Mouse (Mus musculus) limb, embryonic 14.5 days (tissue): ENCODE data around the gene Napb. TPM values are rescaled to one million over a fixed set of nuclear protein-coding genes. Genes with fewer than 3 reads are reported as not detected.
A peak's percentile ranks its signal among the peaks of the same experiment; 100 is the strongest.

Experiments
- ATAC-seq: fragments of 200-750 bp; cut with Nextera tagmentation; 2 replicates; pipeline ENCODE4 v1.8.0; 2017; ENCODE audit warnings: low read depth, moderate number of reproducible peaks, moderate TSS enrichment; ENCODE audit not compliant: low FRiP score
- DNase-seq: peaks from one replicate; pipeline ENCODE4 v3.0.0-alpha.2; 2015; ENCODE audit warnings: low spot score
- H3K27ac ChIP-seq: fragments of 300-500 bp; sonication (generic); replicated peaks from 2 replicates; pipeline ENCODE4 v1.5.1; 2014; ENCODE audit warnings: low read depth, mild to moderate bottlenecking, low read length, moderate library complexity, mixed read lengths
- H3K27me3 ChIP-seq: fragments of 300-500 bp; sonication (generic); 2 replicates; pipeline ENCODE4 v1.6.1; 2014; ENCODE audit warnings: low read length, mixed read lengths; ENCODE audit not compliant: control insufficient read depth, insufficient read depth
- H3K36me3 ChIP-seq: fragments of 300-500 bp; sonication (generic); 2 replicates; pipeline ENCODE4 v1.6.1; 2014; ENCODE audit warnings: mild to moderate bottlenecking, low read length, moderate library complexity, mixed read lengths; ENCODE audit not compliant: control insufficient read depth, insufficient read depth
- H3K4me1 ChIP-seq: fragments of 300-500 bp; sonication (generic); 2 replicates; pipeline ENCODE4 v1.6.1; 2014; ENCODE audit warnings: antibody characterized with exemption, low read length, mixed read lengths; ENCODE audit not compliant: control insufficient read depth, insufficient read depth
- H3K4me2 ChIP-seq: fragments of 300-500 bp; sonication (generic); replicated peaks from 2 replicates; pipeline ENCODE4 v1.6.1; 2014; ENCODE audit warnings: low read depth, mild to moderate bottlenecking, low read length, moderate library complexity; ENCODE audit not compliant: severe bottlenecking
- H3K4me3 ChIP-seq: fragments of 300-500 bp; sonication (generic); replicated peaks from 2 replicates; pipeline ENCODE4 v1.5.1; 2014; ENCODE audit warnings: low read length
- H3K9ac ChIP-seq: fragments of 300-500 bp; sonication (generic); 2 replicates; pipeline ENCODE4 v1.6.1; 2014; ENCODE audit warnings: mild to moderate bottlenecking, low read depth, low read length, moderate library complexity; ENCODE audit not compliant: severe bottlenecking
- H3K9me3 ChIP-seq: fragments of 300-500 bp; sonication (generic); 2 replicates; pipeline ENCODE4 v1.6.1; 2016; ENCODE audit warnings: low read length; ENCODE audit not compliant: control insufficient read depth
- POLR2A ChIP-seq: fragments of 200-500 bp; IDR thresholded peaks from 2 replicates; pipeline ENCODE4 v1.8.0; 2012; ENCODE audit warnings: inconsistent platforms, mild to moderate bottlenecking, moderate library complexity, borderline replicate concordance; ENCODE audit not compliant: insufficient read depth, insufficient read length; ENCODE audit errors: extremely low read depth
- WGBS: fragments of 180-500 bp; shearing (Covaris S2); extraction: QIAGEN DNeasy Blood & Tissue Kit; methylation state at CpG from one replicate; pipeline ENCODE4 v1.1.7; 2014; 5-methylcytosine and 5-hydroxymethylcytosine counted together
- polyA plus RNA-seq, 2 experiments: library from polyadenylated mRNA; depleted of rRNA in 1 of 2; stranded (reverse) in 1 of 2; unstranded in 1 of 2; fragments of >200 nt; fragmentation: Nextera tagmentation in 1 of 2; extraction: Ambion mirVana in 1 of 2; gene quantifications; 2 replicates each; pipeline versions ENCODE4 v1.2.1 to v1.2.3; 2012 to 2014

The Napb gene
- polyA plus RNA-seq, 2 experiments: 4.4 to 6.9 TPM

- peak; percentile 62 for DNase-seq
- WGBS: 6% methylated on average over 3 of the region's 3 CpGs
These were observed 77.3 kb downstream of the Napb start for GRCm38 (mm10) chr2:148654961-148655360.

DNA sequence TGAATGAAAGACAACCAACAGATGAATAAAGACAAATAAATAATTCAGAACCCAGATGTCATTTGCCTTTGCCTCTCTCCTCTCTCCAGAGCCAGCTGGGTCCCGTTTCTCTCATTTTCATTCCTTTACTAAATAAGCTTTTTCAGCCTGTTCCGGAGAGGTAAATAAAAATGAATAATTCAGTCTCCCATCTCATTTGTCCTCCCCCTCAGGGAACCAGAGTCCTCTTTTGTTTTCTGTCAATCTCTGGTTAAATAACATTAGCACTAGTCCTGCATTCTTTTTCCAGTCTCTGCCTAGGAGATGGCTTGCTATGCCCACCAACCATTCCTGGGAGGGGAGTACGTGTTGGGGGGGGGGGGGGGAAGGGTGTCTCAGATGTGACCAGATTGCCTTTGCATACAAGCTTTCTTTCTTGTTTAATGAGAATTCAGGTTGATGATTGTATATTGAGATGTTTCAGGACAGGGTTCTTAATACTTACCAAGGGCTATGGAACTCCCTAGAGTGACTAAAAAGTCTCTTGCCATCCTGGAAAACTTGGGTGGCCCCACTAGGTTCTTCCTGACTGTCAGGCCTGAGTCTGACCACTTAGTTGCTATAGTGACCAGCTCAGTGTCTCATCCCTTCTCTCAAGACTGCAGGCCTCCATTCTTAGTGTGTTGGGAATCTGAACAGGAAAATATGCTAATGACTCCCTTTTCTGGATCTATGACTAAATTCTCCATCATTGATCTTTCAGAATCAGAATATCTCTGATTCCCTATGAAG, 81.5 kb downstream of the Napb start:
- ATAC-seq: no peak
- Histone ChIP-seq H3K27me3 (no peaks in the 10 kb centered on the region), H3K4me1 (no peaks in the 10 kb centered on the region), H3K9me3 (no peaks in the 10 kb centered on the region), H3K9ac (no peak overlapping the region), H3K36me3 (no peaks in the 10 kb centered on the region), H3K27ac (no peak overlapping the region), H3K4me3 (no peak overlapping the region), H3K4me2 (no peak overlapping the region)
- TF ChIP-seq POLR2A: no peak
- DNase-seq: no peak
- 58% methylated on average over 3 of the region's 3 CpGs for WGBS

More at GRCm38 (mm10) chr2:148654961-148655360, 77.3 kb downstream of the Napb start:
- Histone ChIP-seq H3K27me3 (no peaks in the 10 kb centered on the region), H3K9ac (no peak overlapping the region), H3K27ac (no peak overlapping the region), H3K4me2 (no peak overlapping the region), H3K36me3 (no peaks in the 10 kb centered on the region), H3K4me3 (no peak overlapping the region), H3K4me1 (no peaks in the 10 kb centered on the region), H3K9me3 (no peaks in the 10 kb centered on the region)
- TF ChIP-seq POLR2A: no peak
- ATAC-seq: no peak

DNA sequence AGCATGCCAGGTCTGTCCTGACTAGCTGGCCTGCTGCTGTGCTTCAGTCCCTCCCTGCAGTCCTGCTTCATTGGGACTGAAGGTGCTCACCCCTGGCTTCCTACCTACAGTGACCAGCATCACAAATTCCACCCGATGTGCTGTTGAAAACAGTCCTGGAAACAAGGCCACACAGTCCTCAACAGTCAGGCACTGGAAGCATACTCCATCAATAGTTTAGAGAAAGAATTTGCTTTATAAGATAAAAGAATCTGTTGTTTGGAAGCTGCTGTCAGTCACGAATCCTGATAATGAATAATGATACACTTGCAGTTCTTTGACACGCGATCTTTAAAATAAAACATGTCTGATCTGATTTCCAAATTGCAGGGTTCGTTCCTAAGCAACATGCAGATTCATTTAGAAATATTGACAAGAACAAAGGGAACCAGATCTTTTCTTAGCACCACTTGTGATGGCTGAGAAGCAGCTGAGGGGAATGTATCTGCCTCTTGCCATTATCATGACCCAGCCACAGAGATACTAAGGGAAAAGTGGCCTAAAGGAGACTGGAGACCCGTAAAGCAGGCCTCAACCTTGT, 87.8 kb downstream of the Napb start:
- 85% methylated on average over 6 of the region's 6 CpGs for WGBS
- Histone ChIP-seq H3K27ac (no peak overlapping the region), H3K4me1 (no peaks in the 10 kb centered on the region), H3K4me3 (no peak overlapping the region), H3K9ac (no peak overlapping the region), H3K27me3 (no peaks in the 10 kb centered on the region), H3K4me2 (no peak overlapping the region), H3K36me3 (no peaks in the 10 kb centered on the region), H3K9me3 (no peaks in the 10 kb centered on the region)
- ATAC-seq (no peak), DNase-seq (no peak)
- no peak for TF ChIP-seq POLR2A

Other genes starting within 250 kb of the Napb start
- 64.5 and 70.8 TPM in 2 replicates for gene Nxt1, start 59.9 kb downstream of the Napb start, polyA plus RNA-seq (2012; rRNA removed)
- gene Nxt1, start 59.9 kb downstream of the Napb start, polyA plus RNA-seq (2014; fragmentation: Nextera tagmentation; extraction: Ambion mirVana): 89.5 and 91.6 TPM in 2 replicates
- gene Gzf1, start 51.4 kb downstream of the Napb start, polyA plus RNA-seq (2012; rRNA removed): 13.6 and 15.3 TPM in 2 replicates
- 21.6 and 22.4 TPM in 2 replicates for gene Gzf1, start 51.4 kb downstream of the Napb start, polyA plus RNA-seq (2014; fragmentation: Nextera tagmentation; extraction: Ambion mirVana)
- not detected in 2 replicates for gene Cstl1, start 17.9 kb upstream of the Napb start, polyA plus RNA-seq (2012; rRNA removed)
- gene Cstl1, start 17.9 kb upstream of the Napb start, polyA plus RNA-seq (2014; fragmentation: Nextera tagmentation; extraction: Ambion mirVana): not detected in 2 replicates
- not detected in 2 replicates for gene Cst11, start 39.0 kb upstream of the Napb start, polyA plus RNA-seq (2012; rRNA removed)
- not detected in 2 replicates for gene Cst11, start 39.0 kb upstream of the Napb start, polyA plus RNA-seq (2014; fragmentation: Nextera tagmentation; extraction: Ambion mirVana)
- not detected in 2 replicates for gene 8030411F24Rik, start 49.5 kb upstream of the Napb start, polyA plus RNA-seq (2012; rRNA removed)
- gene 8030411F24Rik, start 49.5 kb upstream of the Napb start, polyA plus RNA-seq (2014; fragmentation: Nextera tagmentation; extraction: Ambion mirVana): not detected in 2 replicates
- not detected in 2 replicates for gene Cst12, start 56.9 kb upstream of the Napb start, polyA plus RNA-seq (2012; rRNA removed)
- gene Cst12, start 56.9 kb upstream of the Napb start, polyA plus RNA-seq (2014; fragmentation: Nextera tagmentation; extraction: Ambion mirVana): not detected in 2 replicates
- not detected in 2 replicates for gene Cst8, start 66.3 kb upstream of the Napb start, polyA plus RNA-seq (2012; rRNA removed)
- not detected in 2 replicates for gene Cst8, start 66.3 kb upstream of the Napb start, polyA plus RNA-seq (2014; fragmentation: Nextera tagmentation; extraction: Ambion mirVana)
- gene Cst13, start 87.6 kb upstream of the Napb start, polyA plus RNA-seq (2012; rRNA removed): not detected in 2 replicates
- gene Cst13, start 87.6 kb upstream of the Napb start, polyA plus RNA-seq (2014; fragmentation: Nextera tagmentation; extraction: Ambion mirVana): not detected in 2 replicates
- not detected in 2 replicates for gene Cst9, start 102.7 kb upstream of the Napb start, polyA plus RNA-seq (2012; rRNA removed)
- gene Cst9, start 102.7 kb upstream of the Napb start, polyA plus RNA-seq (2014; fragmentation: Nextera tagmentation; extraction: Ambion mirVana): not detected in 2 replicates
- 0.20 TPM in 1 of 2 replicates, not detected in the other for gene 9230104L09Rik, start 132.6 kb upstream of the Napb start, polyA plus RNA-seq (2012; rRNA removed)
- gene 9230104L09Rik, start 132.6 kb upstream of the Napb start, polyA plus RNA-seq (2014; fragmentation: Nextera tagmentation; extraction: Ambion mirVana): not detected in 2 replicates
- gene Cst3, start 143.2 kb upstream of the Napb start, polyA plus RNA-seq (2012; rRNA removed): 413 and 416 TPM in 2 replicates
- 518 and 558 TPM in 2 replicates for gene Cst3, start 143.2 kb upstream of the Napb start, polyA plus RNA-seq (2014; fragmentation: Nextera tagmentation; extraction: Ambion mirVana)